Mouse (Mus musculus) gastrocnemius, postnatal 10 days (tissue): ENCODE measurements around the gene Ampd1. TPM values are rescaled to one million over a fixed set of nuclear protein-coding genes. Genes with fewer than 3 reads are reported as not detected.

ENCODE experiments used
- DNase-seq: peaks from one replicate; pipeline ENCODE4 v3.0.0; 2021; ENCODE audit warnings: mixed read lengths
- long read RNA-seq, 2 experiments: library from polyadenylated mRNA; stranded (forward); transcript quantifications; one replicate each; pipeline ENCODE4 v2.0.0; 2021
- total RNA-seq, 2 experiments: library from RNA; stranded (reverse); gene quantifications; 2 replicates each; pipeline ENCODE4 v1.2.3; 2021

Gene Ampd1
- total RNA-seq, result 100 to 1,000 TPM; 548 to 639 TPM
- long read RNA-seq, experiment 1, partial matches to known transcripts, result 36 of 307 reads
- long read RNA-seq, experiment 1, other reads (novel, unspliced or antisense), result 271 of 307 reads
- long read RNA-seq, experiment 2, partial matches to known transcripts, result 39 of 238 reads
- long read RNA-seq, experiment 2, other reads (novel, unspliced or antisense), result 199 of 238 reads

DNA sequence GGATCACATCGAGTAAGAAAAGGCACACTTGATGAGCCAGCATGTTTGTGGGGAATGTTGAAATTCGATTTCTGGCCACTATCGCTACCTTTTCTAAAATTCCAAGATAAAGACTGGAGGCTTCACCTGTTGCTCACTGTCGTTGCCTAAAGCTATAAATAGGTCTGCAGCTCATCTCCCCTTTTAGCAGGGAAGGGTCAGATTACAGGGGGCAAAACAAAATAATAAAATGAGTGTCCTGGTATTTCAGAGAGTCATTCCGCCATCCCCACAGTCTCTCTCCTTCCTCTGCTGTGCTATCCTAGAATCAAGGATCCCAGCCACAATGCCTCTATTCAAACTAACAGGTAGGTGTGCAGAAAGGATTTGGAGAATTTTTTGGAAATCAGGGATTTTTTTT lies at the start of gene Ampd1:
Gene Ampd1 (plus strand): TSS at position 244 of the 400 bp plus-strand sequence.
- DNase-seq, result no peak

DNA sequence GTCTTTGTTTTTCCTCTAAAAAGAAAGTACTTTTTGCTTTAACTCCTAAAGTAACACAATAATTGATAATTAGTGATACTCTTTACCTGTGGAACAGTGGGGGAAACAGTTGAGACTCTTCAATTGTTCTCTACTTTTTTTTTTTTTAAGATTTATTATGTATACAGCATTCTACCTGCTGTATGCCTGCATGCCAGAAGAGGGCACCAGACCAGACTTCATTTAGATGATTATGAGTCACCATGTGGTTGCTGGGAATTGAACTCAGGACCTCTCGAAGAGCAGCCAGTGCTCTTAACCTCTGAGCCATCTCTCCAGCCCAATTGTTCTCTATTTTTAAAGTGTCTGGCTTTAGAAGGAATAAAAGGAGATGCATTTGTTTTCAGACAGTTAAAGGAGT lies 47.6 kb upstream of the Ampd1 start:
- DNase-seq, result no peak

DNA sequence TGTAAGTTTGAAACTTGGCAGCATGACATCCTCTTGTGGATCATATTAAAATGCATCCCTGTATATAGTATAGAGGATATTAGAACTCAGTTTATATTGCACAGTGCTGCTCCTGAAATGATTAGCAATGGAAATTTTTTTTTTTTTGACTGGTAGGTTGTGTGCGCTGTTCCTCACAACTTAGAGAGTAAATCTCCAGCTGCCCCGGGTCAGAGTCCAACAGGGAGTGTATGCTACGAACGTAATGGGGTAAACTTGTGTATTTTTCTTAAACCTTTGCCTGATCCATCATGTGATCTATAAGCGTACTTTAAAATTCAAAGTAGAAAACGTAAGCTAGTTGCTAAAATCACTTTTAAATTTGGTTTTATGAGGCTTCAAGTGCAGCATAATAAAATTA lies 33.5 kb upstream of the Ampd1 start:
- no peak for DNase-seq

DNA sequence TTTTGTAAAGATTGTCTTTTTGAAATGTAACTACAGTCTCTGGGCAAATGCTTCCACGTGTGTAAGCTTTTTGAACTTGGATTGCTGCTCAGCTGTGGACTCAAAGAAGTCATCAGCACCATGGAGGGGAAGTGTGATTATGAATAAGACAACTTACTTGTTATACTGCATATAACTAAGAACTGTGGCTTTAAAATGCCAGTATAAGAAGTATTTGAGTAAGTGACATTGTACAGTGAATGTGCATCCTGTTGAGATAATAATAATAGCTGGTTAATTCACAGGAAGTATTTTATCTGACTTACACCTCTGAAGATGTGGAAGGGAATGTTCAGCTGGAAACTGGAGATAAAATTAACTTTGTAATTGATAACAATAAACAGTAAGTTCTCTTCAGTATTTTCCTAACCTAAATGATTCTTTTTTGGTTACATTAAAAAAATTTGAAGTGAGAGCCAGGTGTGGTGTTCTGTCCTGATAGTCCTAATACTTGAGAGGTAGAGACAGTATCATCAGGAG lies 32.9 kb upstream of the Ampd1 start:
- no peak for DNase-seq

DNA sequence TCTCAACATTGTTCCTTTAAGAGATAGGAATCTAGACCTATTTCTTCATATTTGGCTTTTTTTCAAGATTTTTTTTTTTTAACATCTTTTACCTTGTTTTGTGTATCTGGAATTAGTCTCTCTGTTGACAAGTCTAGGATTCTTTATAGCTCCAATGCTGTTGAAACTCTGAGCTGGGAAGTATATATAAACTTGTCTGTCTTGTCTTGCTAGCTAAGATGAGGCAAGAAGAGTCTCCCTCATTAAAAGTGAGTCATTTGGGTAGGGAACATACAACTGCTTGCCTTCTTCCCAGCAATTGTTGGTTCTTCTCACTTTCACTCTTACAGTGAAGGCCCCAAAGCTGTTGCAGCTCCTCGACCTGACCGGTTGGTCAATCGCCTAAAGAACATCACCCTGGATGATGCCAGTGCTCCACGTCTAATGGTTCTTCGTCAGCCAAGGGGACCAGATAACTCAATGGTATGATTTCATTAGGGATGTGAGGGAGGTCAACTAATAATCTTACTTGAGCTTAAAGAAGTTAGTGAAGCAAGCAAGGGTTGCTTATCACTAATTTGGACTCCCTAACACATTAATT lies 17.7 kb upstream of the Ampd1 start:
- DNase-seq, result no peak

DNA sequence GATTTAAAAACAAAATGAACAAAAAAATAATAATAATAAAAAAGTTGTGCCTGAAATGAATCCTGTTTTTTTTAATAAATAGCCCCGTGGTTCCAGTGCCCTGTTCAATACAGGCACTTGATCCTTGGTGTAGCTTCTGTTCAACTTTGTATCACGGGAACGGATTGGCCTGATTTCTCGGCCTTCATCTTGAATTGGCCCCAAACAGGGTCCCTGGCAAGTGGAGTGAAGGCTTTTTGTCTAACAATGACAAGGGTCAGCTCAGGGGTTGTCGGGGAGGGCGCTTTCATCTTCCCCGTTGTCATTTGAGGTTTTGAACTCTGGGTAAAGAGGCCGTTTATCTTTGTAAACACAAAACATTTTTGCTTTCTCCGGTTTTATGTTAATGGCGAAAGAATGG lies 16.1 kb upstream of the Ampd1 start:
- DNase-seq, result no peak

DNA sequence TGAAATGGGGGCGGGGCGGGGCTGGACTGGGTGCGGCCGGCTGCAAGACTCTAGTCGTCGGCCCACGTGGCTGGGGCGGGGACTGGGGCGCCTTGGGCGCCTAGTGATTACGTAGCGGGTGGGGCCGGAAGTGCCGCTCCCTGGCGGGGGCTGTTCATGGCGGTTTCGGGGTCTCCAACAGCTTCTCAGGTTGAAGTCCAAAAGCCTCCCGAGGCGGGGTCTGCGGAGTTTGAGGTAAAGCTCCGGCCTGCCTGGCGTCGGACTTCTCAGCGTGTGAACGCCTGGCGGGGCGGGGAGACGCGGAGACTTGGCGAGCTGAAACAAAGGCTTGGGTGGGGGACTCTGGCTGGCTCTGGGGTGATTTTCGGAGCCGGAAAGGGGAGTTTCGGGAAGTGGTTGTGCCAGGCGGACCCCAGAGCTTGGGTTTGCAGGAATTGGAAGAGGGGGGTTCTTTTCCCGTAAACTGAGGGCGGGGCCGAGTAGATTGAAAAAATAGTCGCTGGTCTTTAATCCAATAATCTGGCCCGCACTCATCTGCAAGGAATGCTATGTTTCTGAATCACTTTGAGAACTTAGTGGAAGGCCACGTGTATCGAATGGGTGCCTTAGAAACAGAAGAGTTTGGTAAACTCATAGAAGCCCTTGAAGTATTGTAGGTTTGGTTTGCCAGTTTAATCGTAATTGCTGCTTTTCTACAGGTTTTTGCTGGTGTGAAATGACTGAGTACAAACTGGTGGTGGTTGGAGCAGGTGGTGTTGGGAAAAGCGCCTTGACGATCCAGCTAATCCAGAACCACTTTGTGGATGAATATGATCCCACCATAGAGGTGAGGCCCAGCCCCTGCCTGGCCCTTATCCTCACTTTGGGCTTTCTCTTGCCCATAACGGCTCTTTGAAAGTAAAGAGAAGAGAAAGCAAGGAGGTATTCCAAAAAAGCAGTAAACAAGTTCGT lies 15.3 kb upstream of the Ampd1 start, which contains the start of gene Nras:
Gene Nras (plus strand): TSS at position 79 of the 951 bp plus-strand sequence.
- DNase-seq, result peak; percentile 97

DNA sequence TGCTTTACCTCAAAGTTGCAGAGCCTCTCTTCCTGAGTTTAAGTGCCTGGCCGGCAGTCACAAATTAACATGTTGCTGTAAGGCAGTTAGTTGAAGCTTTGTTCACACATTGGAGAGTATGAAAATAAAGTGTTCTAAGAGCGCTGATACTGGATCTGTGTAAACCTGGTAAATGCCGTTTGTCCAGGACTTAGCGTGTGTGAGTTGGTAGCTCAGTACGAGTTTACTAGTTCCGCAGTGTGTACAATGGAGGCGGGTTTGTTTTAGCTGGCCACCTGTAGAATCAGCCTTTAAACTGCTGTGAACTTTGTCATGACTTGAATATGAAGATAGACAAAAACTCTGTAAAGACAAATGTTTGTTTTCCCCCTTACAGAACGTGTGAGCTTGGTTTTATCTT lies 6.9 kb upstream of the Ampd1 start:
- no peak for DNase-seq

DNA sequence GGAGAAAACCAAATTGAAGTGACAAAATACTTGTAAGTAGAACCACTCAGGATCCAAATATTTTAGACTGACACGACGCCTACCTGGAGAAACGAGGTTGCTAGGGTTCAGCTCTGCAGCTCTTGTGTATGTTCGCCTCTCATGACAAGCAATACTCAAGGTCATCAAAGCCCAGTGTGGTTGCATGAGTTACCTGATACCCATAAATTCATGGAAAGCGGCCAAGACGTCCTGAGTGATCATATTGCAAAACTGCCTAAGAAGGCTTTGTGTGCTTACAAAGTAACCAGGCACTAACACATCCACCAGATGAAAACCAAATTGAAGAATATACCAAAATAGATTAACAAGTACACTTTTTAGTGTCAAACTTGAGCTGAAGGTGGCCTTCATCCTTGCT lies 4.8 kb upstream of the Ampd1 start:
- DNase-seq, result no peak

DNA sequence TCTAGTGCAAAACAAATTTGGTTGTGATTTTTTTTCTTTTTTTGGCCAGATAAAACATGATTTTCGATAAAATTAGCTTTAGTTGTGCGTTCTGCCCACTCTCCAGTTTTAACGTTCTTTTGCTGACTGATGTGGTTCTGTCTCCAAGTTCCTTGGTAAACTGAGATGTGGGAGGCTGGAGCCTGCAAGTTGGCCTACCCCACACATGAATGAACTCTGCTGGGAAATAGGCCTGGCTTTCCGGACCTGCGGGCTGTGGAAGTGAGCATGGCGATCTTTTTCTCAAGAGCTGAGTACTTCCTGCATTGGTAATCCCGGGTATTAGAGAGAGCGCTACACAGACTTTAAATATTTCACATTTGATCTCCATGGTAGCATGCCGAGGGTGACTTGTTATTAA lies 2.1 kb downstream of the Ampd1 start:
- no peak for DNase-seq

DNA sequence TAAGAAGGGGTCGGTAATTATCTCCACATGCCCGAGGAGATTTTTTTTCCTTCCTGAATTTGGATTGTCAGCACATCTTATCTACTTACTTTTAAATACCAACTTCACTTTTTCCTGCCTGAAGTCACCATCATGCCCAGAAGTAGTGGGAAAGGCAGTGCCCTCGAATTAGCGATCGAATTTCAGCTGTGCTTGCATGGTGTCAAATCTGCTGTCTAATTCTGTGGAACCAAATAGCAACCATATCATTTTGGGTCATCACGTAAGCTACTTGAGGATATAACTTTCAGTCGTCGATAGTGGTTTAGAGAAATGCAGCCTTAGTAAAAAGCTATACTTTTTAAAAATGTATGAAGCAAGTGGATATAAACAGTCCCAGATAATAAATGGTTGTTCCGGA lies 2.7 kb downstream of the Ampd1 start:
- DNase-seq, result no peak

DNA sequence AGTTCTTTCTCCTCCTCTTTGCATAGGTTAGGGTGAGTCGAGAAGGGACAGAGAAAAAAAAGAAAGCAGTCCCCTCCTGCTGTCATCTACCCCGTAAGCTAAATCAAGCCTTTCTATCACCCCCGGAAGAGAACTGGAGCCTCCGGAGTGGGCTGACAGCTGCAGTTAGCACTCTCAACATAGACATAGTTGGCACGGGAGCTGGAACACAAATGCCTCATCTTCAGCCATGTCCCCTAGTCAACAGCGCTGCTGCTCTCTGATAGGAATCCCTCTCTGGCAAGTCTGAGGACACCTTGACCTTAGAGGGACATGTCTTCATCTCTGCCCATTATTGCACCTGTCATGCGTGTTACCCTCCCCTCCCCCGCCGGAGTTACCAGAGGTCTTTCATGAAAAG lies 5.5 kb downstream of the Ampd1 start:
- no peak for DNase-seq

DNA sequence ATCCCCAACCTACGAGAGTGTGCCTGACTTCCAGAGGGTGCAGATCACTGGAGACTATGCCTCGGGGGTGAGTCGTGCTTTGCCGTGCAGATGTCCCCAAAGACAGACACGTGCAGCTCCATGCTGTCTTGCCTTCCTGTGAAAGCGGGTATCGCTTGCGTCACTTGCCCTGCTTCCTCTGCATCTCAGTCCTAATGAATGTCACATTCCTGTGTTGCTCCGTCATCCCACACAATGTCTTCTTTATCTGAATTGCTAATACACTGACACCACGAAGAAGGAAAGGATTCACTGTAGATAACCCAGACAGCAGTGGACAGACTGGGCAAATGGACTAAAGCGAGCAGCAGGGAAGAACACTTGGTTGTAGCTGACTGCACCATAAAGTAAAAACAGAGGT lies 7.2 kb downstream of the Ampd1 start:
- no peak for DNase-seq

DNA sequence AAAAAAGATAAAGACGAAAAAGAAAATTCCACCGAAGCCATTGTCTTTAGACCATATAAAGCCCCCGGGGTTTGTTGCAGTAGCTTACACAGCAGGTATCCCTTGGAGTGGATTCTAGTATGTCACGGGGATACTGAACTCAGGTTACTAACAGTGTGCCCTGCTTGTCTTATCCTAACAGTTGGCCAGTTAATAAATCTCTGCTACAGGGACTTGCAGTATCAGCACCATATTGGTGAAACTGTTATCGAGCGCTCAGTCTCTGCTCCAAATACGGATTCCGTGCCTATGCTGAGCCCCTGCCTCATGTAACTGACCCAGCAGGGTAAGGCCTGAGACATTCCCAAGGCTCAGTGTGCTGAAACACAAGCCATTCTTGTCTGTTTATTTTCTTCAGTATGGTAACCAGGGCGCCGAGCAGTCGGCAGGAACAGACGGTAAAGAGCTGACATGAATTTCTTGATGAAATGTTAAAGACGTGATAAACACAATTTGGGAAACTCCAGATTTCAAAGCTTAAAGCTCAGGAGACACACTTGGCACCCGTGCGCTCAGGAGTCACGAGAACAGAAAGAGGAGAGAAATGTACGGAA lies 8.1 kb downstream of the Ampd1 start:
- DNase-seq, result no peak

DNA sequence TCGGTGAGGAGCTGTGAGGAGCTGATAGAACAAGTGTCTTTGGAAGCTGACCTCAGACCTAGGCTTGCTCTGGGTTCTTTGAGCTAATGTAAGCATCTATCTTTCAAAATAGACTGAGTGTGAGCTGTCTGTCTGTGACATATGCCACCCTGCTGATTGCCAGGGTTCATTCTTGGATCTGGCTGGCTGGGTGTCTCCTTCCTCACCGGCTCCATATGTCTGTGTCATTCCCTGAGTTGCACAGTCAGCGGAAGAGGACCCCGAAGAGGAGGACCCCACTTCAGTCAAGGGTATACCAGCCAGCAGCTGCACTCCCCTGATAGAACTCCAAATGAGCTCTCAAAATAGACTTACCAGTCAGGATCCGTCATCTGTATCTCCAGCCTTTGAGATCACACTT lies 8.9 kb downstream of the Ampd1 start:
- no peak for DNase-seq

DNA sequence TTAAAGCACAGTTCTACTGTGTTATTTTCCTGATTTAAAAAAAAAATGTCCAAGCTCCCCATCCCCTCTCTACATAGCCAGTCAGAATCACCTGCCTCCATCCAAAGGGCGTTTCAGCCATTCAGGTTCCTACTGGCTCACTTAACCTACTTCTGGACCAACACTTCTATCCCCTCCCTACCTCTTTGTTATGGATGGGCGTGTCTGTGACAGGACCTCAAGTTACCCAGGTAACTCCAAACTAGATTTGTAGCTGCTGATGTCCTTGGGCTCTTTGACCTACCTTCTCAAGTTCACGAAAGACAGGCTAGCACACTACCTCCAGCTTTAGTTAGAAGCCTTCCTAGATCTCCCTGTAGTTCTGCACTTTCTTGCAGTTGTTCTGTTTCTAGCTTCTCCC lies 12.2 kb downstream of the Ampd1 start:
- no peak for DNase-seq

DNA sequence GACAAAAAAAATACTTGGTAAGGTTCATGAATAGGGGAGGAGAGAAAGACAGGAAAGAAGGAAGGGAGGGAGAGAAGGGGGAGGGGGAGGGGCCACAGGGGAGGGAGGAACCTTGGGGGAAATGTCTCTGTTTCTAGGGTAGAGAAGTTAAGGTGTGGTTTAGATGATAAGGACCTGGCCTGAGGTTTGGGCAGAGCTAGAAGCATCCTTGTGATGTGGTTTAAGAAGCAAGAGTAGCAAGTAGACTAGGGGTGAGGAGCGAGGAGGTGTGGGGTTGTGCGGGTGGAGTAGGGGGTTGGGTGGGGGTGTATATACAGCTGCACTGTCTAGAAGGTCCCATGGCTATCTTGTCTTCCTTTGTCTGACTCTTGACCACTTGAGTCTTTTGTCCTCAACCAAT lies 17.9 kb downstream of the Ampd1 start:
- DNase-seq, result no peak

DNA sequence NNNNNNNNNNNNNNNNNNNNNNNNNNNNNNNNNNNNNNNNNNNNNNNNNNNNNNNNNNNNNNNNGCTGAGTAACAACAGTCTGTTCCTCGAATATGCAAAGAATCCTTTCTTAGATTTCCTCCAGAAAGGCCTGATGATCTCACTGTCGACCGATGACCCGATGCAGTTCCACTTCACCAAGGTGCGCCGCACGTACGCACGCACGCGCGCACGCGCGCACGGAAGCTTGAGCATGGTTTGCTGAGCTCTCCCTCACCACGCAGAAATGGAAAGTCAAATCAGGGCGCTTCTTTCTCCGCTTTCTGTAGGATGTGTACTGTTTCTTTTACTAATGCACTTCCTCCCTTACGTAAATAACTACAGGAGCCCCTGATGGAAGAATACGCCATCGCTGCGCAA lies 24.8 kb downstream of the Ampd1 start:
- no peak for DNase-seq

DNA sequence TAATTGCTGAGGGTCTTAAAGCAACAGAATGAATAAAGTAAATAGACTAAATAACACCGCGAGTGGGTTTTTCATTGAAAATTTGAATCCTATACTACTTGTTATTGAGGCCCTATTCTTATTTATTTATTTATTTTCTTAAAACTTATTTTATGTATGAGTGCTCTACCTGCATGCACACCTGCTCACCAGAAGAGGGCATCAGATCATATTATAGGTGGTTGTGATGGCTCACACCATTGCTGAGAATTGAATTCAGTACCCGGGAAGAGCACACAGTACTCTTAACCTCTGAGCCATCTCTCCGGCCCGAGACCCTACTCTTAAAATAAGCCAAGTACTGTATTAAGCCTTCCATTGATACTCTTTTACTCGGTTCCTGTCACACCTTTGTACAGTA lies 25.9 kb downstream of the Ampd1 start:
- DNase-seq, result no peak

DNA sequence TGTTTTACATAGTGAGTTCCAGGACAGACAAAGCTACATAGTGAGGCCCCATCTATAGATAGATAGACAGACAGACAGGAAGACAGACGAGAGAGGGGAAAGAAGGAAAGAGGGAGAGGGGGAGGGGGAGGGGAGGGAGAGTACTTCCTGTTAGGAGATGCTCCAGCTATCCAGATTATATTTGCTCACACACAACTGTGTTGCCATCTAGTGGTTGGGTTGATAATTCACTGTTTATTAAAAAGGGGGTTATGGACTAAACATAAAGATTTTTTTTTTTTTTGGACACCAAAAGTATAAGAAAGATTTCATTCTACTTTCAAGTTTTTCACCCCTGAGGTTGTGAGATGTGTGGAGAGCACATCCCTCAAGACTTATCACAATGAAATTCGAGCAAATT lies 26.9 kb downstream of the Ampd1 start:
- no peak for DNase-seq

DNA sequence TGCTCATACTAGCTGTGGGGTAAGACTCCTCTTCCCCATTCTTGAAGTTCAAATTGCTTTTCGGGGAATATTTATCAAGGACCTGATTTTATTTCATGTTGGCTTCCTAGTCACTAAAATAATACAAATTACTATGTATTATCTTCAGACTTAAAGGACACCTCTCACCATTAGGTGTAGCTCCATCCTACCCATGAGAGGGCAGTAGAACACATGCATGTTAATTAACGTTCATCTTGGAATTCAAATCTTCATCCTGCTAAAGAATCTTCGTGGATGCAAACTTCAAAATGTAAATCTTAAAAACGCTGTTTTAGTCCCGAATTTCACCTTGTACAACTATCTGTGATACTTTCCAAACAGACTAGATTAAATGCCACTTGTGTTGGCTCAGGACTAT lies 27.4 kb downstream of the Ampd1 start:
- DNase-seq, result no peak

DNA sequence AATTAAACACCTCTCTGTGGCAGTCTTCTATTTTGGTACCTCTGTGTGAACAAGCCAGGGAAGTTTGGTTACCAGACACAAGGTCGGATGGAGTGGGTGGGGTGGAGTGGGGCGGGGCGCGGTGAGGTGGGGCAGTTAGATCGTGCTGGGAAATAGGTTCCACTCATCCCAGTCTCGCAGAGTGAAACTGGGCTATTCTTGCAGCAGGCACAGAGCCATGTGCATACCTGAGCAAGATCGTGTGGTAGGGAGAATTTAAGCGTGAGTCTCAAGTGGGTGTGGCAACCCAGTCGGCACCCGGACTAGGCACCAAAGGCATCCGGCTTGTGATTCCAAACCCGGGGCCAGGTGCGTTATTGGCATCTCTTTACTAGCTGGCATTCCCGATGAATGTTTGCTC lies 28.1 kb downstream of the Ampd1 start:
- DNase-seq, result no peak
